Mouse (Mus musculus): ENCODE measurements around the gene Gcsam. TPM values are rescaled to one million over a fixed set of nuclear protein-coding genes. Genes with fewer than 3 reads are reported as not detected.

Gcsam gene
- polyA plus RNA-seq, 1 experiment from 2014 or later: 1.5 TPM

- Histone ChIP-seq H3K9me3 (ENCODE audit: control insufficient read depth, low read length) (no peaks in the 10 kb centered on the region), H3K4me1 (ENCODE audit: control insufficient read depth, insufficient read depth, low read length) (peaks cover 10% of the 10 kb centered on the region; the same call in 1 of the 2 replicates), H3K27me3 (replicated peaks; ENCODE audit: control insufficient read depth, insufficient read depth, low read length) (peaks cover 13% of the 10 kb centered on the region), H3K27ac (replicated peaks; ENCODE audit: low read depth, low read length) (no peak overlapping the region), H3K9ac (ENCODE audit: low read depth, low read length) (no peak overlapping the region), H3K4me3 (ENCODE audit: low read depth, low read length) (peak overlapping the region; percentile 33), H3K4me2 (ENCODE audit: low read depth, low read length) (peak overlapping the region; percentile 59), H3K36me3 (ENCODE audit: control insufficient read depth, insufficient read depth, low read length) (no peaks in the 10 kb centered on the region)
- no peak for DNase-seq (ENCODE audit: low spot score)
- no peak for ATAC-seq (ENCODE audit: low read depth)
- WGBS: 66% methylated on average over 9 of the region's 9 CpGs
Observed at GRCm38 (mm10) chr16:45654465-45654864, 44.3 kb downstream of the Gcsam start.

- Histone ChIP-seq H3K9me3 (ENCODE audit: control insufficient read depth, low read length) (no peaks in the 10 kb centered on the region), H3K4me3 (ENCODE audit: low read depth, low read length) (no peak overlapping the region), H3K27me3 (replicated peaks; ENCODE audit: control insufficient read depth, insufficient read depth, low read length) (peaks cover 13% of the 10 kb centered on the region), H3K4me1 (ENCODE audit: control insufficient read depth, insufficient read depth, low read length) (peaks cover 10% of the 10 kb centered on the region; the same call in 1 of the 2 replicates), H3K36me3 (ENCODE audit: control insufficient read depth, insufficient read depth, low read length) (no peaks in the 10 kb centered on the region), H3K4me2 (ENCODE audit: low read depth, low read length) (no peak overlapping the region), H3K27ac (replicated peaks; ENCODE audit: low read depth, low read length) (no peak overlapping the region), H3K9ac (ENCODE audit: low read depth, low read length) (no peak overlapping the region)
- WGBS: 90% methylated on average over 12 of the region's 12 CpGs
- DNase-seq (ENCODE audit: low spot score) (no peak), ATAC-seq (ENCODE audit: low read depth) (no peak)
Observed at GRCm38 (mm10) chr16:45657574-45658159, 47.5 kb downstream of the Gcsam start.

- WGBS: 88% methylated on average over 1 of the region's 1 CpGs
- no peak overlapping the region for H3K4me3 ChIP-seq (ENCODE audit: low read depth, low read length)
- no peak overlapping the region for H3K9ac ChIP-seq (ENCODE audit: low read depth, low read length)
- peaks cover 13% of the 10 kb centered on the region for H3K27me3 ChIP-seq (replicated peaks; ENCODE audit: control insufficient read depth, insufficient read depth, low read length)
- no peak for DNase-seq (ENCODE audit: low spot score)
- peaks cover 8% of the 10 kb centered on the region; the same call in 1 of the 2 replicates for H3K4me1 ChIP-seq (ENCODE audit: control insufficient read depth, insufficient read depth, low read length)
- H3K4me2 ChIP-seq (ENCODE audit: low read depth, low read length): no peak overlapping the region
- H3K27ac ChIP-seq (replicated peaks; ENCODE audit: low read depth, low read length): no peak overlapping the region
- H3K36me3 ChIP-seq (ENCODE audit: control insufficient read depth, insufficient read depth, low read length): no peaks in the 10 kb centered on the region
- no peaks in the 10 kb centered on the region for H3K9me3 ChIP-seq (ENCODE audit: control insufficient read depth, low read length)
- no peak for ATAC-seq (ENCODE audit: low read depth)
Observed at GRCm38 (mm10) chr16:45658248-45658647, 48.1 kb downstream of the Gcsam start.

- DNase-seq (ENCODE audit: low spot score): no peak
- H3K4me3 ChIP-seq (ENCODE audit: low read depth, low read length): no peak overlapping the region
- WGBS: 84% methylated on average over 4 of the region's 4 CpGs
- no peaks in the 10 kb centered on the region for H3K9me3 ChIP-seq (ENCODE audit: control insufficient read depth, low read length)
- H3K9ac ChIP-seq (ENCODE audit: low read depth, low read length): no peak overlapping the region
- no peak for ATAC-seq (ENCODE audit: low read depth)
- H3K36me3 ChIP-seq (ENCODE audit: control insufficient read depth, insufficient read depth, low read length): no peaks in the 10 kb centered on the region
- H3K4me2 ChIP-seq (ENCODE audit: low read depth, low read length): no peak overlapping the region
- H3K27ac ChIP-seq (replicated peaks; ENCODE audit: low read depth, low read length): no peak overlapping the region
- H3K4me1 ChIP-seq (ENCODE audit: control insufficient read depth, insufficient read depth, low read length): no peaks in the 10 kb centered on the region
- peaks cover 3% of the 10 kb centered on the region; the same call in 1 of the 2 replicates for H3K27me3 ChIP-seq (replicated peaks; ENCODE audit: control insufficient read depth, insufficient read depth, low read length)
Observed at GRCm38 (mm10) chr16:45659596-45659995, 49.4 kb downstream of the Gcsam start.

- Histone ChIP-seq H3K9ac (ENCODE audit: low read depth, low read length) (no peak overlapping the region), H3K27ac (replicated peaks; ENCODE audit: low read depth, low read length) (no peak overlapping the region), H3K36me3 (ENCODE audit: control insufficient read depth, insufficient read depth, low read length) (no peaks in the 10 kb centered on the region), H3K4me1 (ENCODE audit: control insufficient read depth, insufficient read depth, low read length) (no peaks in the 10 kb centered on the region), H3K4me2 (ENCODE audit: low read depth, low read length) (no peak overlapping the region), H3K4me3 (ENCODE audit: low read depth, low read length) (no peak overlapping the region), H3K27me3 (replicated peaks; ENCODE audit: control insufficient read depth, insufficient read depth, low read length) (no peaks in the 10 kb centered on the region), H3K9me3 (ENCODE audit: control insufficient read depth, low read length) (no peaks in the 10 kb centered on the region)
- DNase-seq (ENCODE audit: low spot score) (no peak), ATAC-seq (ENCODE audit: low read depth) (no peak)
Observed at GRCm38 (mm10) chr16:45662381-45662780, 52.2 kb downstream of the Gcsam start.

GRCm38 (mm10) chr16:45666136-45666535 lies 56.0 kb downstream of the Gcsam start:
- no peak overlapping the region for H3K4me3 ChIP-seq (ENCODE audit: low read depth, low read length)
- DNase-seq (ENCODE audit: low spot score) (no peak), ATAC-seq (ENCODE audit: low read depth) (no peak)
- H3K4me2 ChIP-seq (ENCODE audit: low read depth, low read length): no peak overlapping the region
- H3K36me3 ChIP-seq (ENCODE audit: control insufficient read depth, insufficient read depth, low read length): no peaks in the 10 kb centered on the region
- H3K27me3 ChIP-seq (replicated peaks; ENCODE audit: control insufficient read depth, insufficient read depth, low read length): no peaks in the 10 kb centered on the region
- H3K9me3 ChIP-seq (ENCODE audit: control insufficient read depth, low read length): no peaks in the 10 kb centered on the region
- H3K27ac ChIP-seq (replicated peaks; ENCODE audit: low read depth, low read length): no peak overlapping the region
- WGBS: 74% methylated on average over 2 of the region's 2 CpGs
- H3K9ac ChIP-seq (ENCODE audit: low read depth, low read length): no peak overlapping the region
- H3K4me1 ChIP-seq (ENCODE audit: control insufficient read depth, insufficient read depth, low read length): no peaks in the 10 kb centered on the region

GRCm38 (mm10) chr16:45668178-45668577 lies 58.0 kb downstream of the Gcsam start:
- H3K4me1 ChIP-seq (ENCODE audit: control insufficient read depth, insufficient read depth, low read length): no peaks in the 10 kb centered on the region
- no peak overlapping the region for H3K27ac ChIP-seq (replicated peaks; ENCODE audit: low read depth, low read length)
- no peaks in the 10 kb centered on the region for H3K27me3 ChIP-seq (replicated peaks; ENCODE audit: control insufficient read depth, insufficient read depth, low read length)
- ATAC-seq (ENCODE audit: low read depth) (no peak), DNase-seq (ENCODE audit: low spot score) (no peak)
- H3K36me3 ChIP-seq (ENCODE audit: control insufficient read depth, insufficient read depth, low read length): no peaks in the 10 kb centered on the region
- no peak overlapping the region for H3K4me2 ChIP-seq (ENCODE audit: low read depth, low read length)
- no peak overlapping the region for H3K9ac ChIP-seq (ENCODE audit: low read depth, low read length)
- no peaks in the 10 kb centered on the region for H3K9me3 ChIP-seq (ENCODE audit: control insufficient read depth, low read length)
- WGBS: 64% methylated on average over 3 of the region's 3 CpGs
- no peak overlapping the region for H3K4me3 ChIP-seq (ENCODE audit: low read depth, low read length)

- Histone ChIP-seq H3K36me3 (ENCODE audit: control insufficient read depth, insufficient read depth, low read length) (no peaks in the 10 kb centered on the region), H3K9ac (ENCODE audit: low read depth, low read length) (no peak overlapping the region), H3K4me2 (ENCODE audit: low read depth, low read length) (no peak overlapping the region), H3K4me1 (ENCODE audit: control insufficient read depth, insufficient read depth, low read length) (no peaks in the 10 kb centered on the region), H3K9me3 (ENCODE audit: control insufficient read depth, low read length) (no peaks in the 10 kb centered on the region), H3K27me3 (replicated peaks; ENCODE audit: control insufficient read depth, insufficient read depth, low read length) (no peaks in the 10 kb centered on the region), H3K27ac (replicated peaks; ENCODE audit: low read depth, low read length) (no peak overlapping the region), H3K4me3 (ENCODE audit: low read depth, low read length) (no peak overlapping the region)
- 56% methylated on average over 4 of the region's 4 CpGs for WGBS
- no peak for ATAC-seq (ENCODE audit: low read depth)
- no peak for DNase-seq (ENCODE audit: low spot score)
Observed at GRCm38 (mm10) chr16:45670005-45670404, 59.8 kb downstream of the Gcsam start.

All from embryonic facial prominence, embryonic 14.5 days (tissue).